Mouse (Mus musculus) central nervous system, embryonic 11.5 days (tissue): ENCODE measurements around the gene Ppm1j. TPM values are rescaled to one million over a fixed set of nuclear protein-coding genes. Genes with fewer than 3 reads are reported as not detected.

Experiments used
- polyA plus RNA-seq: library from polyadenylated mRNA; depleted of rRNA; stranded (reverse); fragments of >200 nt; gene quantifications from 2 replicates; pipeline ENCODE4 v1.2.3, GENCODE M21; 2012; rRNA removed

Ppm1j gene
- polyA plus RNA-seq: 1.2 and 1.6 TPM in 2 replicates

GRCm38 (mm10) chr3:104780561-104781420 is at the start of gene Ppm1j:
Gene Ppm1j, plus strand, starts transcription at chr3:104781056.

GRCm38 (mm10) chr3:104781471-104781903 is 631 bp downstream of the Ppm1j start, which contains the start of gene Fam19a3:
Gene Fam19a3, minus strand, starts transcription at chr3:104781840.

GRCm38 (mm10) chr3:104788075-104788474 is 7.2 kb downstream of the Ppm1j start, which contains the start of gene Rhoc:
Gene Rhoc, plus strand, starts transcription at chr3:104788375.

GRCm38 (mm10) chr3:104817991-104818748 is 37.3 kb downstream of the Ppm1j start, which contains the start of gene Mov10:
Gene Mov10, minus strand, starts transcription at chr3:104818563.

Other genes with a start within 250 kb of the Ppm1j start
- gene Slc16a1, start 142.4 kb upstream of the Ppm1j start, polyA plus RNA-seq: 22.6 and 23.5 TPM in 2 replicates
- 0.11 and 0.27 TPM in 2 replicates for gene Fam19a3, start 784 bp downstream of the Ppm1j start, polyA plus RNA-seq
- 72.9 and 101 TPM in 2 replicates for gene Rhoc, start 7.3 kb downstream of the Ppm1j start, polyA plus RNA-seq
- 12.4 and 22.2 TPM in 2 replicates for gene Mov10, start 37.5 kb downstream of the Ppm1j start, polyA plus RNA-seq
- 15.5 and 16.6 TPM in 2 replicates for gene St7l, start 82.9 kb downstream of the Ppm1j start, polyA plus RNA-seq
- gene Capza1, start 83.4 kb downstream of the Ppm1j start, polyA plus RNA-seq: 53.1 and 103 TPM in 2 replicates
- 3.0 and 3.6 TPM in 2 replicates for gene Wnt2b, start 180.9 kb downstream of the Ppm1j start, polyA plus RNA-seq